Mouse (Mus musculus): ENCODE measurements at regions not wholly inside any gene's neighbourhood (a gene's known extent, or its start where the extent isn't known, plus 50 kb on each side); places are given as distances from the start of the nearest gene placed in this dataset.
A peak's percentile ranks its signal among the peaks of the same experiment; 100 is the strongest.
"Not testable (repeated sequence)": the region's sequence is repeated elsewhere in the genome, so short reads cannot be mapped to it uniquely, and the experiment has no call there.

DNA sequence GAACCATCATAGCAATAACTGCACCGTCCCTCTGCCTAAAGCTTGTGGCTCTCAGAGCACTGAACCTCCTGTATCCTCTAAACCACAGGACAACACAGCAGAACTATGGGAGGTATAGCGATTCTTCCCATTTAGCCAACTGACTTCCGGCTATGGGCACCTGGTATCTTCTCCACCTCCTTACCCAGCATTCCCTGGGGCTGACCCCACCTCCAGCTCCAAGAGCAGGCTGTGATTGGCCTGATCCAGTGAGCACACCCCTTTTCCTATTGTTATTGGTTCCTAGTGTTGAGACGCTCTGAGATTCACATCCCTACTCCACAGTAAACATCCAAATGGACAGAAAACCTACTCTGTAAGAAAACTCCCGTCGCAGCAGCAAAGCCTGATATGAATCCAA, 236.7 kb downstream of the Prex1 start:
- no peak for DNase-seq (ENCODE audit: low spot score)

DNA sequence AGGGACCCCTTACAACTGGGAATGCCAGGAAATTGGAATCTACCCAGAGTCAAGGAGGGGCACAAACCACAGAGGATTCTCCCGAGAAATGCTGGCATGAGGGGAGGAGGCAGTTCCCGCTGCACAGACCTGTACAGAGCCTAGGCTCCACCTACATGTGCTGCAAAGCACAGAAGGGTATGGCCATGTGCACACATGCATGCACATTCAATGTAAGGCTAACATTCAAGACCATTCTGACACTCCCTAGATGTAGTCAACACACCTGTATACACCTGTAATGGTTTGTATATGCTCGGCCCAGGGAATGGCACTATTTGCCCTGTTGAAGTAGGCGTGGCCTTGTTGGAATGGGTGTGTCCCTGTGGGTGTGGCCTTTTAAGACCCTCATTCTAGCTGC, 238.0 kb downstream of the Prex1 start:
- DNase-seq (ENCODE audit: low spot score): no peak

DNA sequence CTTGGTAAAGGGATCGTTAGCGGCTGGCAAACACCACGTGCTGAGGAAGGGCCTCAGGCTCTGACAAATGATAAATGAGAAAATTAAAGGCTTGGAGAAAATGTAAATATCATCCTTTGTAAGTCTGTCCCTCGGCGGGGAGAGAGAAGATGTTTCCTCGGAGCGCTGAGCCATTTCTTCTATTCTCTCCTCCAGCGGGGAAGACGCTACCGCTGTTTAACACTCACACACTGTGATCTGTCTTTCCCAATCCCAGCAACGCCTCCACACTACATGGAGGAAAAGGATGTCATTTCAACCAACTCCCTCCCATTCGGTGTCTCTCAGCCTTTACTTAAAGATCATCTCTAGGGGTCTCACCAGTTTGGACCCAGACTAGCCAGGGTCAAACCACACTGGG, 239.0 kb downstream of the Prex1 start:
- DNase-seq (ENCODE audit: low spot score): no peak

DNA sequence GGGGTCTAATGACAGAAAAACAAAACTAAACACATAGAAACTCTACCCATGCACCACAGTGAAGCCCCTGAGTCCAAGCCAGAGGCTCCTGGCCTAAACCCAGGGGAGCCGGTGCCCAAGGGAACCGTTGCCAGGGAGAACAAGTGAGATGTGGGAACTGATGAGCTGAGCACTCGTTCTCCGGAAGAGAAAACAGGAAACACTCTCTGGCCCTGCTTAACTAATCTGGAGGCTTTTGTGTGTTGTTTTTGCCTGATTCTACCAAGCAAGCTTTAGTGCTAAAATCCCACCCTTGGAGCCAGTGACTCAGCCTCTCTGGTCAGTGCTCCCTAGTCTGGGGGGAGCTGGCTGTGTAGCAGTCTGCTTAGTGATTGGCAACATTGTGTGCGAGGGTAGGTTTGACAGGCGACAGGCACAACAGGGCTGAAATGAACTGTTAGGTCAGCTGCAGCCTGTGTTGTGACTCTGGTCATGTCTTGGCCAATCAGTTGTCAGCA, 242.3 kb downstream of the Prex1 start:
- DNase-seq (ENCODE audit: low spot score): no peak

DNA sequence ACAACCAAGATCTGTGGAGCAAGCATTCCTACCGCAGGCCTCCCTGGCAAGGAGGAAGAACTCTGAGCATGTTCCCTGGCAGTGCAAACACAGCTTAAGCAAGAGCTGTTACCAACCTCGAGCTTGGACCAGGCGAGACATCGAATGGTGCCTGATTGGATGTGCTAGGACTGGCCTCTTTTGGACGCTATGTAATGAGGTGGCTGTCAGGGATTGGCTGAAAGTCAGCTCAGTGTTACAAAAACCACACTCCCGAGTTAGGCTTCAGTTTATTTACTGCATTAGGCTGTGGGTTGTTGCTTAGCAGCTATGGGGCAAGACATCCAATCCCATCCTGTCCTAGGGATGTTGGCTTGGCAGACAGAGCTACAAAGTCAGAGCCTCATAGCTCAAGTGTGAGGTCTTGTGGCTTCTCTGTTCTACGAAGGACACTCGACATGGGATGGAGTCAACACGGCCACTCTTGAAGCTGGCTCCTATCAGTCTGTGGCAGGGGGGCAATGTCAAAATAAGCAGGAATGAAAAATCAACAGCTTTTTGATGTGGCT, 244.5 kb downstream of the Prex1 start:
- DNase-seq (ENCODE audit: low spot score): no peak

DNA sequence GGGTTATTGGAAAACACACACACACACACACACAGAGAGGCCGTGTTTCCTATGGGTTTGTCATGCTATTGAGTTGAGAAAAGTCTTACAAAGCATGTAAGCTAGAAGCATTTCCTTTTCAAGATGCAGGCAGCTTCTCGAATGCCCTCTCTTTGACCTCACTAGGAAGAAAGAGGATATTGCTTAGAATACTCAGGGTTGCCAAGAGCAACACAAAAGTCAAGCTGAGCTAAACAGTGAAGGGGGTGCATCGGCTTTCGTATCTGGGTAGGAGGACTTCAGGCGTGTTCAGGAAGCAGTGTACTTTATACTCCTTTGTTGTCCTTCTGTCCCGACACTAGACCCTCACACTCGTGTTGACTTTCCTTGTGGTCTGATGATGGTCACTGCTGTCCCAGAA, 246.5 kb downstream of the Prex1 start:
- no peak for DNase-seq (ENCODE audit: low spot score)

DNA sequence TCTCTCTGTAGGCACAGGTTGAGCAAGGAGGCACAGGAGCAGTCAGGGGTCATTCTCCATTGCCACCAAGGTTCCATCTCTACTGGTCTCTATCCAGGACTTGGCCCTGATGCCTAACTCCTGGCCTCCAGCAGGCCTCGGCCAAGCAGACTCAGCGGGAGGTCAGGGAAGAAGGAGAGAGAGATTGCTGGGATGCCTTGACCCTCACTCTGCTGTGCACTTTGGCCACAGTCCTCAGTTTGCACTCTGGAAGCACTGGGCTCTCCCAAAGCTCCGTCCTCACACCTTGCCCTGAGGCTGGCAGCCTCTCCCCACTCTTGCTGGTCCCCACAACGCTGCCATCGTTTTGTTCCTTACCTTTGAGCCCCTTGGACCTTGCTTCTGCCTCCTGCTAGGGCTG, 248.1 kb downstream of the Prex1 start:
- no peak for DNase-seq (ENCODE audit: low spot score)

DNA sequence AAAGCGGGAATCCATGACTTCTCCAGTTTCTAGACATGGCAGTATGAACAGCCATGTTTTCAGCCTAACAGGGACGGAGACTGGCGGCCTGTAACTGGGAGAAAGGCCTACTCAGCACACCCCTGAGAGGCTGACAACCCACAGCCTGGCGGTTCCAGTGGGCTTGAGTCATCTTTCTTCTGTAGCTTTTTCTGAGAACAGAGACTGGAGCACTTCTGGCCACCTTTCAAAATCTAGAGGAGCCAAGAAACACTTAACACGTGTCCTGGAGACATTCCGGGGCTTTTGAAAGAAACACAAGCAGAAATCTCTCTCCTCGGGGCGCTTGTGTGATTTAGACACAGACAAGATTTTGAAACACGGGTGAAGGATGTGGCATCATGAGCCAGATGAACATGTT, 250.1 kb downstream of the Prex1 start:
- DNase-seq (ENCODE audit: low spot score): no peak

DNA sequence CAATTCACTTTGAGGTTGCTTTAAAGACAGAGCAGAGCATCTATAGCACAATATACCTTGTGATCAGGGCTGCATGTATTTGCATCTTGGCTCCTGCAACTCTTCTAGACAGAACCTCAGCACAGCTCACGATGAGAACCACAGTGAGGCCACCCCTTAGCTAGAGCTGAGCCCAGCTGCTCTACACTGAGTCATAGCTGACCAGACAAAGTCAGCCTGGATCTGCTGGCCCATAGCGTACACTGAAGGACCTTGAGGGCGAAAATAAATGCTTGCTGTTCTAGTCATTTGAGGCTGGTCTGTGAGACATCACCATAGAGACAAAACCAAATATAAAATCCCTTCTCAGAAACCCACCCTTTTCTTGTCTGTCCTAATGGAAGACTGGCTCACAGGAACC, 251.7 kb downstream of the Prex1 start:
- no peak for DNase-seq (ENCODE audit: low spot score)

DNA sequence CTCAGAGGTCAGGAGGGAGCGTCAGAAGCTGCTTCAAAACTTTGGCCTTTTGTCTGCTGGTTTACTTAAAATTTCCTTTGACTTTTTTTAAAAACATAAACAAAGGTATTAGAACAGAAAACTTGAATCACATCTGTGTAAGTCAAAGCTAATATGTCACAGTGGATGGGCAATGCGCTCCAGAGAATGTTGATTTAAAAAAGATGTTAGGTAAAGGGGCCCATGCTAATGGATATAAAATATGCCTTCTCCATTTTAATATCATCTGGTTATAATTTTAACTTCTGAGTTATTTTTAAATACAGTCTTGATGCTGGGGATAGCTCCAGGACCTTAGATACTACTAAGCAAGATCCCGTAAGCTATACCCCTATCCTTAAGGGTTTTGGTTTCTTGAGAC, 252.5 kb downstream of the Prex1 start:
- no peak for DNase-seq (ENCODE audit: low spot score)

DNA sequence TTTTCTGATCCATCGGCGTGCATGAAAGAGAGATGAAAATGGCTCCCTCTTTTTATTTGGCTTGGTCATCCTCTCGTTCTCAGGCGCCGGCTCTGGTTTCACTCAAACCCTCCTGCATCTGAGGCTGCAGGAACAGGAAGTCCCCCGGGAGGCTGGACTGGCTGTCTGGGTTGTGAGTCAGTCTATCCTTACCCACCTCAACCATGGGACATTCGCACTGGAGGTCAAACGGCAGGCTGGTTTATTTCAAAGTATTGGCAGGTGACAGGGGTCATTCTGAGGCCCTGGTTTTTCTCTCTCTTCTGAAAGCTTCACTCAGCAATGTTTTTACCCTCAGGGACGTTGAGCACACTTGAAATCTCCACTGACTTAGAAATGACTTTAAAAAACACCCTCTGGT, 253.7 kb downstream of the Prex1 start:
- peak; percentile 78 for DNase-seq (ENCODE audit: low spot score)

DNA sequence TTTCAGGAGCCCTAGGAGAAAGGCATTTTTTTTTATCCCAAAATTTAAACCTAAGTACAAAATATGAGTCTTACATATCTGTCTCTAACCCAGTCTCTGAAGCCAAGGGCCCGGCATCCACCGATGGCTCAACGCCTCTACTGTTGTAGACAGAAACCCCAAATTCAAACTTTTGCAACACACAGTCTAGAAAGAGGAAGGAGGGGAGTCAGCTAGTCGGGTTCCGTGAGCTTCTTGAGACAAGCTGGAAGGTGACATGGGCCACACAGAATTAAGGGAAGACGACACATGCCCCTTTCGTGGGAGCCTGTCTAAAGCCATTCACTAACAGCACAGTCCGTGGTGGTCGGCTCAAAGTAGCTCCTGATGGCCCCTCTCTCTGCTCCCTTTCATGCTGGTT, 254.7 kb downstream of the Prex1 start:
- DNase-seq (ENCODE audit: low spot score): no peak

DNA sequence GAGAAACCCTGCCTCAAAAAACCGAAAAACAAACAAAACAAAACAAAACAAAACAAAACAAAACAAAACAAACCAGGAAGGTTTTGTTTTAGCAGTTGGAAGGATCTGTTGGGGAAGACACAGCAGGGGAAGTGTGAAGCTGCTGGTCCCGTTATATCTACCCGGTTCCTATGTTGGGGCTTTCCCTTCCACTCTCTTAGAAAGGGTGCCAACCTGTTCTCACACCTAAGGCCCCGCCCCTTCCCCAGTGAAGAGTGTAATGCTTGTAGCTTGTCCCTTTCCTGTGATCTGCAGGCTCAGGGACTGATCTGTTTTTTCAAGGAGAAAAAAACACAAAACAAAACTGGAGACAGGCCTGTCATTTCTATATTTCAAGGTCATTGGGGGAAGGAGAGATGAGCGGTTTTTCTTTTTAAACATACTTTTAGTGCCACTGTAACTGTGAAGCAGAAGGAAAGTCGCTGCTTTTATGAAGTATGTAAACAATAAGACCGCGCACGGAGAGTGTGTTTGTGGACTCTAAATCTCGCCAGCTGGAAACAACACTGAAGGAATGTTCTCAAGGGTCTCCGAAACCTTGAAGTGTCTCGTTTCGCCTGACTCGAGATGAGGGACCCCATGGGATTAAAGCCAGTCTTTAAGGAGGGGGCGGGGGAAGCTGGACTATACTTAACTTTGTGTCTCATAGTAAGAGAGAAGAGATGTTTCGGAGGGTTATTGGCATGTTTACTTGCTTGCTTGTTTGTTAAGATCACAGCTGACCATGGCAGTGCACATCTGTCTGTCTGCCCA, 256.1 kb downstream of the Prex1 start:
- no peak for DNase-seq (ENCODE audit: low spot score)

DNA sequence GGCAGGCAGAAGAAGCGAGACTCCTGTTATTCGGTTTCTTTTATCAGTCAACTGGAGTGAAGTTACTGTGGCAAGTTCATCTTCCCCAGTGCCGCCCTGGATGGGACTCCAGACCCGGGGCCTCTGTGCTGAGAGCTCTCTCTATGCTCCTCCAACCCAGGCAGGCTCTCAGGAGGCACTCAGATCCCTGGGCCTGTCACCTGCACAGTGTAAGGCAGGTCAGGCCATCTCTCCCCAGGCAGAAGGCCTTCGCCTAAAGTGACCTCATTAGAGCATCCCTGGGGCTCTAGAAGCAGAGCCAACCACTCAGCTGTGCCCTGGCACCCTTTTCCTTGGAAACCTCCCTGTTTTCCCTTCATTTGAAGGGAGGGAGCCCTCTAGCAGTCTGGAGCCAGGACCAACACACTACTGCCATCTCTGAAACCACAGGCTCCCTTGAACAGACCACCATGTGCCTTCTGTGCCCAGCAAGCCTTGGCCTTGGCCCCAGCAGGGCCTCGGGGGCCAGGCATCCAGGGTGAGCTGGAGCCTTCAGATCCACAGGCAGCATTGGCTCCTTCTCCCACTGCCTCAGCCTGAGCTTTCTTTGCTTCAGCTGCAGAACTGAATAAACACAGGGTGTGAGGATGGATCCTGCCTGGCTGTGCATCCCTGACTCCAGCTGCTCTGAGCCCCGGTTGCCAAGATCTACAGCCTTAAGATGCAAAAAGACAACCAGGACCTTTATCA, 259.3 kb downstream of the Prex1 start:
- not testable (repeated sequence) for DNase-seq (ENCODE audit: low spot score)

DNA sequence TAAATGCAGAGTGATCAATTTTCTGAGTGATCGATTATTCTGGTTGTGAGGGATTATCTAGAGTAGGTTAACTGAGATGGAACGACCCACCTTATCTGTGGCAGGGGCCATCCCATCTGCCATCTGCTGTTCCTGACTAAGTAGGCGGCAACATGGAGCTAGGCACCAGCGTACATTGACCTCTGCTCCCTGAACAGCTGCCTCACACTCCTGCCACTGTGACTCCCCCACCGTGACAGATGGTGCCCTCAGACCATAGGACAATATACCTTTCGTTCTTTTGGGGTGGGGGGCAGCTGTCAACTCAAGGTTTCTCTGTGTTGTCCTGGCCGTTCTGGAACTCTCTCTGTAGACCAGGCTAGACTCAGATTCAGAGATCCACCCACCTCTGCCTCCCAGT, 262.7 kb downstream of the Prex1 start:
- DNase-seq (ENCODE audit: low spot score): peak; percentile 52

DNA sequence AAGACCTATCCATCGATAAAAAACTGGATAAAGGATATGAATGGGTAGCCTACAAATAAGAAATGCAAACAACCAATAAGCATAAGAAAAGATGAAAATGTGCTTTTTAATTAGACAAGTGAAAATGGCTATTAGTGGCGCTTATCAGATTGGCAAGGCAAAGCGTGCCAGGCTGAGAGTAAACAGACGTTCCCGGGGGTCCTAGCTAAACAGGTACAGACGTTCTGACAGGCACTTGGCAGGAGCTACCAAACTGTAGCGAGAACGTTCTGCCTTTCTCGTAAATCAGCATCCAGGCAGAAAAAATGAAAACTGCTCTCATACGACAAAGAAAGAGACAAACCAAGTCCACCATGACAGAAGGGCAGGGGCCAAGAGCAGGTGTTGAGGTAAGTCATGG, 263.3 kb downstream of the Prex1 start:
- no peak for DNase-seq (ENCODE audit: low spot score)

DNA sequence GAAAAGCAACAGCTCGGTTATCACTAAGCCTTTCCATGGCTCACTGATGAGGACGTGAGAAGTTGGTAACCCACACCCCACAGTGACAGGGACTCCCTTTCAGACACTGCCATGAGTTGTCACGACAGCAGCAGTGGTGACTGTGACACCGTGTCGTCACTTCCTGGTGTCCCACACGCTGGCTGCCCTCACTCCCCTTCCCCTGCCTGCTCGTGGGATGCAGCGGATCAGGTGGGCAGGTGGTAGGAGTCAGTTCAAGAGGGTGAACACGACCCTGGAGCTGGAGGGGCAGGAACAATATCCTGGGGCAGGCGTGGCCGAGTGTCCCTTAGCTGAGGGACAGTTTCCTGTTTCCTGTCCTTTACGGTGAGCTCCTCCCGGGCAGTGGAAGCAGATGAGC, 264.9 kb downstream of the Prex1 start:
- DNase-seq (ENCODE audit: low spot score): no peak

DNA sequence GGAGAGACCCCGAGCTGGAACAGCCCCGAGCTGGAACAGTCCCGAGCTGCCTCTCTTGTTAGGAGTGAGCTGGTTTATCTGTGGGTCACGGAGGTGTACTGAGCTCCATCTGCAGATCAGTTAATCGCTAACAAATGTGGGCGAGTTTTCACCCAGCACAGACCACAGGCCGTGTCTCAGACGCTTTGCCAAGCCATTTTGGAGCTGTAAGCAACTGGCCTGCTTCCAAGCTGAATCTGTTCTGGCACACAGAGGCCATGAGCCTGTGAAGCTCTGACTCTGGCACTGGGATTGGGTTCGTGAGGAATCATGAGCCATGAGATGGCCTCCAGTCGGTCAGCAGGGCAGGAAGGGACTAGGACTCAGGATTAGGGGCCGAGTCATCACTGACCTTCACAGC, 265.5 kb downstream of the Prex1 start:
- DNase-seq (ENCODE audit: low spot score): no peak

DNA sequence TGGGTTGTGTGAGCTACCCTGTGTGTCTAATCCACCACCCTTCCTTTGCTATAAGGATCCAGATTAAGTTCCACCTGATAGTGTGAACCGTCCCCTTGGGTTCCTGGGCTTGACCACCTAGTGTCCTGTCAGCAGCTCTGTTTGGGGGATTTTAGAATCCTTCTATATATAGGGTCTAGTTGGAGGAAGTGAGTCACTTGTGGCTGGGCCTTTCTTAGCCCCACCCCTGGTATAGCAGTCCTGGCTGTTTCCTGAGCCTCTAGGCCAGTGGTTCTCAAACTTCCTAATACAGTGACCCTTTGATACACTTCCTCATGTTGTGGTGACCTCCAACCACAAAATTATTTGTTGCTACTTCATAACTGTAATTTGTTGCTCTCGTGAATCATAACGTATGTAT, 267.1 kb downstream of the Prex1 start:
- no peak for DNase-seq (ENCODE audit: low spot score)

DNA sequence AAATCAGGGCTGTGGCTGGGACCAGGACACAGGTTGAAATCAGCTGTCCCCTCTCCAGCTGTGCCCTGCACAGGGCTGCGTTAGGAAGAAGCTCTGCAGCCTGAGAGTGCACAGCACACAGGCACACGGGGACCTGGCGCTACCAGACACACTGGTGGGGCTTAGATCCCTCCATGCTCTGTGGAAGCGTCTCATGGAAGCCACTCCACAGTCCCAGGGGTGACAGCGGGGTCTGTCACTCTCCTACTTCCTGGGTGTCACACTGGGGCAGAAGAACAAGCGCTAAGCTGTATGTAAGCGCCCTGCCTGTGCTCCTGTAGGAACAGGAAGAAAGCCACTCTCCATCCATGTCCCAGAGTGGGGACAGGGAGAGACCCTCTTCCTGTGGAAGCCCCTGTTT, 267.8 kb downstream of the Prex1 start:
- not testable (repeated sequence) for DNase-seq (ENCODE audit: low spot score)

DNA sequence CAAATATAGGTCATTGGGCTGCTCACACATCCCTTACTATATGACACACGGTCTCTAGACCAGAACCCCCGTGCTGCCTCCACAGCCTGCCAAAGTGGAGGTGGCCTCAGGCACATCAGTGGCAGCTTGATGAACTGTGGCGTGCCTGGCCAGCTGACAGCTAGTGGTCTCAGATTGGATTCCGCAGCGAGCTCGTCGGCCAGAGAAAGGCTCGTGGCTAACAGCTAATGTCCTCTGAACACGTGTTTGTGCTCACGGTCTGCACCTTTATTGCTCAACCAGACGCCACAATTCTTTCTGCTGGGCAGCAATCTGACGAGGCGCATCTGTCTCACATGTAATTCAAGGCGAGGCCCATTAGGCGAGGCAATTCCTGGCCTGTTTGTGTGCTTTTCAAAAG, 270.6 kb downstream of the Prex1 start:
- DNase-seq (ENCODE audit: low spot score): peak; percentile 70

DNA sequence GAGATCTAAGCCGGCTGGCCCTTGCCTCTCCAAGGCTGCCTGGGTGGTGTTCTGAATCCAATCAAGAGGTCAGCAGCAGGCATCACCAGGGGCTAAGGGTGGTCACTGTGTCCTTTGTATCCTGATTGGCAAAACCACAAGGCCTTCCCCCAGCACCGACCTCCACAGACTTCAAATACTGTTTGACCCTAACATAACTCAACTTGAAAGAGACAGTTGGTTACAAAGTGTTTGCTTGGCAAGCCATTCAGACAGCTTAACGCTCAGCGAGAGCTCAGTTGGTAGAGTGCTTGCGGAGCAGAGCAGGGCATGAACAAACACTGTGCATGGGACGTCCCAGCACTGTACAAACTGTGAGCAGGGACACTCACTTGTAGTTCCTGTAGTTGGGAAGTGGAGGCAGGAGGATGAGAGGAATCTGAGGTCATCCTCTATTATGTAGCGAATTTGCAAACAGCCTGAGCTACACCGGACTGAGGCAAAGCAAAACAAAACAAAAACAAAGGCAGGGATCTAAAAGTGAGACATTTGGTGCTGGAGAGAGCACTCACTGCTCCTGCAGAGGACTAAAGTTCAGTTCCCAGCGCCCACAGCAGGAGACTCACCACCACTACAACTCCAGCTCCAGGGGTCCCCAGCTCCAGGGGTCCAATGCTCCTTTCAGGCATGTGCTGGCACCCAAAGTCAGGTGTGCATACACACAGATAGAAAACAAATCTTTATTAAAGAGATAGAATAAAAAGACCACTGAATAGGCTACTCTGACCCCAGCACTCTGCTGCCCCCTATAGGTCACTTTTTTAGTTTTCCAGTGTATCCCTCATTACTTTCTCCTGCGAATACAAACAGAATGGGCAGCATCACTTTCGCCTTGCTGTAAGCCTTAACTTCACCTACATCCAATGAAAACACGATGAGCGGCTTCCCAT, 273.5 kb downstream of the Prex1 start:
- peak; percentile 58 for DNase-seq (ENCODE audit: low spot score)
